Mouse (Mus musculus) MEL (cell line): ENCODE data around the gene Nt5c2.
A peak's percentile ranks its signal among the peaks of the same experiment; 100 is the strongest.

Experiments
- CTCF ChIP-seq, 3 experiments: IDR thresholded peaks in 2 of 3; conservative IDR thresholded peaks in 1 of 3; 2 replicates each; pipeline ENCODE4 v1.5.1; 2011 to 2012; ENCODE audit warnings: low read length in 3 of 3, low read depth in 2 of 3, mild to moderate bottlenecking in 2 of 3, improper control_type of control experiment in 1 of 3, inconsistent platforms in 1 of 3, mixed read lengths in 1 of 3, moderate library complexity in 1 of 3; ENCODE audit not compliant: control insufficient read depth in 1 of 3, insufficient read depth in 1 of 3, poor library complexity in 1 of 3, severe bottlenecking in 1 of 3
- EP300 ChIP-seq, 2 experiments: IDR thresholded peaks; 2 replicates each; pipeline ENCODE4 v1.6.1; 2011; ENCODE audit warnings: improper control_type of control experiment in 2 of 2, low read length in 2 of 2, low read depth in 1 of 2, mild to moderate bottlenecking in 1 of 2
- MAX ChIP-seq: IDR thresholded peaks from 2 replicates; pipeline ENCODE4 v1.6.1; 2011; ENCODE audit warnings: low read length, improper control_type of control experiment
- MYB ChIP-seq: IDR thresholded peaks from 2 replicates; pipeline ENCODE4 v1.6.1; 2011; ENCODE audit warnings: mild to moderate bottlenecking, low read depth, low read length, improper control_type of control experiment
- POLR2A ChIP-seq, 2 experiments: IDR thresholded peaks; 2 replicates each; pipeline ENCODE4 v1.6.1; 2011 to 2012; ENCODE audit warnings: low read length in 2 of 2, mild to moderate bottlenecking in 2 of 2, control low read depth in 1 of 2, improper control_type of control experiment in 1 of 2, low read depth in 1 of 2, moderate library complexity in 1 of 2; ENCODE audit not compliant: control insufficient read depth in 1 of 2, insufficient read depth in 1 of 2, poor library complexity in 1 of 2
- POLR2AphosphoS2 ChIP-seq: IDR thresholded peaks from 2 replicates; pipeline ENCODE4 v1.6.1; 2011; ENCODE audit warnings: low read length, improper control_type of control experiment
- RAD21 ChIP-seq: IDR thresholded peaks from 2 replicates; pipeline ENCODE4 v1.6.1; 2011; ENCODE audit warnings: mild to moderate bottlenecking, low read depth, low read length, improper control_type of control experiment
- SIN3A ChIP-seq: IDR thresholded peaks from 2 replicates; pipeline ENCODE4 v1.6.1; 2012; ENCODE audit warnings: low read length, improper control_type of control experiment, inconsistent platforms
- USF1 ChIP-seq: IDR thresholded peaks from 2 replicates; pipeline ENCODE4 v1.6.1; 2014; ENCODE audit warnings: low read depth, mild to moderate bottlenecking, inconsistent platforms, low read length, improper control_type of control experiment, moderate library complexity

- peak; percentile 84 for TF ChIP-seq SIN3A
- no peak for TF ChIP-seq CTCF (IDR thresholded peaks at IDR 0.05 in 2 of 3, conservative IDR thresholded peaks at IDR 0.05 in 1 of 3; ENCODE audit: control insufficient read depth in 1 of 3, insufficient read depth in 1 of 3, low read depth in 2 of 3, low read length in 3 of 3, poor library complexity in 1 of 3, severe bottlenecking in 1 of 3)
- peak; percentile 91 to 94 for TF ChIP-seq EP300 (IDR thresholded peaks at IDR 0.05; ENCODE audit: low read depth in 1 of 2, low read length in 2 of 2)
- TF ChIP-seq POLR2AphosphoS2: no peak; the same call in 1 of the 2 replicates
- peak; percentile 42 to 73; a peak in 2 of 4 replicates for TF ChIP-seq POLR2A (IDR thresholded peaks at IDR 0.05; ENCODE audit: control insufficient read depth in 1 of 2, insufficient read depth in 1 of 2, low read depth in 1 of 2, low read length in 2 of 2, poor library complexity in 1 of 2)
- peak; percentile 63 for TF ChIP-seq MAX
- TF ChIP-seq USF1: no peak
- no peak for TF ChIP-seq MYB
- no peak for TF ChIP-seq RAD21
Measured at GRCm38 (mm10) chr19:46983966-46984380, 31.0 kb downstream of the Nt5c2 start.
